Mouse (Mus musculus): ENCODE measurements around the gene Gm3173. TPM values are rescaled to one million over a fixed set of nuclear protein-coding genes. Genes with fewer than 3 reads are reported as not detected.

The Gm3173 gene
- not detected in 2 replicates for polyA plus RNA-seq (2015; fragmentation: Nextera tagmentation; extraction: Ambion mirVana)

DNA sequence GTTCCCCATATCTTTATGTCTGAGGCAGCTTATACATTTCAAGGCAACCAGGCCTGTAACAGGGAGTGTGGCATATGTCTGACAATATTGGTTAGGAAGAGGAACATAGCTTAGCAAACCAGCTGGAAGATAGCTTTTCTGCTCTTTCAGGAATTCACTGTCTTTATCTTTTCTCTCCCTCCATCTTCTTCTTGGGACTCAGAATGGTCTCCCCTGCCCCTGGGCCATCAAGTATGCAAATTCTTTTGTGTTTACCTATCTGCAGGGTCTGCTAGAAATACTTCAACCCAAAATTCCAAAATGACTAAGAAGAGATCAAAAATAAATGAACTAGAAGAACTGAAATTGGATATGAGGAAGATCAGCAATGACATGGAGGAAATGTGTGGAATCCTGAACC, at the start of gene Gm3173:
TSS of gene Gm3173 (plus strand) at position 301 of the 400 bp plus-strand sequence.

DNA sequence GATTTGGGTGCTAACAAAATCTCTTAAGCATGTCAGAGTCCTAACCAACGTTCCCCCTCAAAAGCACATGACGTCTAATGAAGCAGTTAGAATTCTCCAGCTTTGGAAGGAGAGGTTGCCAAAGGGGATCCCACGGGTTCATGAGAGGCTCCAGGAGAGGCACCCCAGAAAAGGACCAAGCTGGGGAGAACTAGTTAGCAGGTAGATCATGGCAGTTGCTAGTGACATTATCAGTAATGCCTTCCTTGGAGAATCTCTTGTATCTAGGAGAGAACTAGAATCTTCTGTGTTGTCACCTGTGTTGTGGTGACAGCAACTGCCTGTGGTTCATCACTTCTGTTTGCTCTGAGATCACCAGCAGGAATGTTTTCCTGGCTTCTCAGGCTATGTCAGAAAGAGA, 33.6 kb upstream of the Gm3173 start, which contains the start of gene Gm3159:
TSS of gene Gm3159 (plus strand) at position 301 of the 400 bp plus-strand sequence.

DNA sequence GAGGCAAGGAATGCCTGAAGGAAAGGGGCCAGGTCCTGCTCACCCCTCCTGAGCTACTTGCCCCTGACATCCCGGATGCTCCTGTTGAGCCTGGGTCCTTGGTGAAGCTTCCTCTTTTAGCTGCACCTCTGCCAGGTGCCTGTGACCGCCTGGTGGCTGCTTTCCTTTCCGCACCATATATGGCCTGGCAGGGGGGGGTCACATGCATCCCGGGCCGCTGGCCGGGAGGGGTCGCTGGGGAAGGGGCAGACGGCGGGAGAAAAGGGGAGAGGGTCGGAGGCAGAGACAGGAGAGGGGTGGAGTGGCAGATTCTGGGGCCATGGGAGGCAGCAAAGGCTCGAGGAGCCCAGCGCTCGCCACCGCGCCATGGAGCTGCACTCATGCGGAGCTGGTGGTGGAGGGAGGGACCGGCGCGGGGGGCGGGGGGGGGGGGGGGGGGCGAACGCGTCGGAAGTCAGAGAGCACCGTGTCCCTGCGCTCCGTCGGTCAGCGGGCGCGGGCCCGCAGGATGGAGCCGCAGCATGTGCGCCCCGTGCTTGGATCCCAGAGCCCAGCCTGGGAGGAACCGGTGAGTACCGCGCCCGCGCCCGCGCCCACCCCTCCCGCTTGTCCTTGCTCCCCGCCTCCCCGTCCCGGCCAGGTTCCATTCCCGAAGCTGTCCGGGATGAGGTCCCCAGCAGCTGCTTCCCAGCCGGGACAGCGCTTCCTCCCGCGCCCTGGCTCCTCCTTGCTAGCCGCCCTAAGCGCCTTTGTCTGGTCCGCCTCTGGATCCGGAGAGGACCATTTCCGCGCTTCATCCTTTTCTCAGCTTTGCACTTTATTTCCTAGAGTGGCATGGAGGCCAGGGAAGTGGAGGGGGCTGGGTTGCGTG, 15.6 kb upstream of the Gm3173 start, which contains the start of gene Gm3164:
TSS of gene Gm3164 (plus strand) at position 484 of the 871 bp plus-strand sequence.

DNA sequence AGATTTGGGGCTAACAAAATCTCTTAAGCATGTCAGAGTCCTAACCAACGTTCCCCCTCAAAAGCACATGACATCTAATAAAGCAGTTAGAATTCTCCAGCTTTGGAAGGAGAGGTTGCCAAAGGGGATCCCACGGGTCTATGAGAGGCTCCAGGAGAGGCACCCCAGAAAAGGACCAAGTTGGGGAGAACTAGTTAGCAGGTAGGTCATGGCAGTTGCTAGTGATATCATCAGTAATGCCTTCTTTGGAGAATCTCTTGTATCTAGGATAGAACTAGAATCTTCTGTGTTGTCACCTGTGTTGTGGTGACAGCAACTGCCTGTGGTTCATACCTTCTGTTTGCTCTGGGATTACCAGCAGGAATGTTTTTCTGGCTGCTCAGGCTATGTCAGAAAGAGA, 50.7 kb downstream of the Gm3173 start, which contains the start of gene Gm3182:
TSS of gene Gm3182 (plus strand) at position 301 of the 400 bp plus-strand sequence.

DNA sequence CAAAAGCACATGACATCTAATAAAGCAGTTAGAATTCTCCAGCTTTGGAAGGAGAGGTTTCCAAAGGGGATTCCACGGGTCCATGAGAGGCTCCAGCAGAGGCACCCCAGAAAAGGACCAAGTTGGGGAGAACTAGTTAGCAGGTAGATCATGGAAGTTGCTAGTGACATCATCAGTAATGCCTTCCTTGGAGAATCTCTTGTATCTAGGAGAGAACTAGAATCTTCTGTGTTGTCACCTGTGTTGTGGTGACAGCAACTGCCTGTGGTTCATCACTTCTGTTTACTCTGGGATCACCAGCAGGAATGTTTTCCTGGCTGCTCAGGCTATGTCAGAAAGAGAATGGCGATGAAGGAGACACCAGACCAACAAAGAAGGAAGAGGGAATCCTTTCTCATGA, 124.3 kb downstream of the Gm3173 start, which contains the start of gene Gm3047:
TSS of gene Gm3047 (plus strand) at position 301 of the 400 bp plus-strand sequence.

Other genes with a start within 250 kb of the Gm3173 start
- 0.12 TPM in 1 of 2 replicates, not detected in the other for gene Gm2974, start 248.4 kb upstream of the Gm3173 start, polyA plus RNA-seq (2015; fragmentation: Nextera tagmentation; extraction: Ambion mirVana)
- gene Gm3138, start 181.4 kb upstream of the Gm3173 start, polyA plus RNA-seq (2015; fragmentation: Nextera tagmentation; extraction: Ambion mirVana) = 0.07 TPM in 1 of 2 replicates, not detected in the other
- gene Gm3149, start 113.7 kb upstream of the Gm3173 start, polyA plus RNA-seq (2015; fragmentation: Nextera tagmentation; extraction: Ambion mirVana) = not detected in 2 replicates
- not detected in 2 replicates for gene 2610042L04Rik, start 96.2 kb upstream of the Gm3173 start, polyA plus RNA-seq (2015; fragmentation: Nextera tagmentation; extraction: Ambion mirVana)
- not detected in 2 replicates for gene Gm3159, start 33.5 kb upstream of the Gm3173 start, polyA plus RNA-seq (2015; fragmentation: Nextera tagmentation; extraction: Ambion mirVana)
- gene Gm3164, start 15.5 kb upstream of the Gm3173 start, polyA plus RNA-seq (2015; fragmentation: Nextera tagmentation; extraction: Ambion mirVana) = not detected in 2 replicates
- gene Gm3182, start 50.8 kb downstream of the Gm3173 start, polyA plus RNA-seq (2015; fragmentation: Nextera tagmentation; extraction: Ambion mirVana) = not detected in 2 replicates
- gene Gm3047, start 124.4 kb downstream of the Gm3173 start, polyA plus RNA-seq (2015; fragmentation: Nextera tagmentation; extraction: Ambion mirVana) = not detected in 2 replicates
- gene Gm8159, start 201.4 kb downstream of the Gm3173 start, polyA plus RNA-seq (2015; fragmentation: Nextera tagmentation; extraction: Ambion mirVana) = not detected in 2 replicates
- not detected in 2 replicates for gene Gm3239, start 233.2 kb downstream of the Gm3173 start, polyA plus RNA-seq (2015; fragmentation: Nextera tagmentation; extraction: Ambion mirVana)

Data from spleen, postnatal 0 days (tissue).